In genomic region chr5:64242795-64243455, GRCm38 (mm10) we compare ENCODE assay signal across 10 mouse cellular contexts.
A peak's percentile ranks its signal among the peaks of the same experiment; 100 is the strongest.
DNase-seq lines count a peak whose midpoint lies in the region; ATAC-seq and TF ChIP-seq lines count a peak whose summit lies in the region.
"Had no signal": no experiment of that assay in that cellular context is flagged by ENCODE, and none has a peak within 500 bp of the region (broad histone marks: within the 10 kb centered on the region; RNA-seq: fewer than 3 reads in every experiment).

No protein-coding gene starts in this region.

- no peak for DNase-seq in gastrocnemius, adult 2 months
- no peak for DNase-seq in gastrocnemius, postnatal 36 days
- DNase-seq in layer of hippocampus, adult 2 months (ENCODE audit: low spot score in 2 of 2) = no peak
- DNase-seq in layer of hippocampus, adult 9-10 months (ENCODE audit: low spot score) = no peak
- peak; percentile 51 for DNase-seq in NIH3T3 (ENCODE audit: low read depth)
- no peak for DNase-seq in natural killer cell, adult 2 months (ENCODE audit: low spot score in 2 of 2)
- DNase-seq: adrenal gland, postnatal 14 days; right cerebral cortex, postnatal 25 days had no signal

- ATAC-seq in liver, embryonic 15.5 days (ENCODE audit: insufficient read depth) = 0 out of 2 replicates have a peak, but pooled peaks have one; percentile 18
- no peak for ATAC-seq in activated CD4-positive, CD25-positive, alpha-beta regulatory T cell, adult 4 months

- H3K4me1 ChIP-seq in liver, embryonic 15.5 days (replicated peaks) = peaks cover 49% of the 10 kb centered on the region

- no peaks in the 10 kb centered on the region for H3K27me3 ChIP-seq in liver, embryonic 15.5 days

- no peaks in the 10 kb centered on the region for H3K36me3 ChIP-seq in liver, embryonic 15.5 days (replicated peaks)

- no peak overlapping the region for H3K9ac ChIP-seq in liver, embryonic 15.5 days

- H3K4me3 ChIP-seq in gastrocnemius, adult 2 months = no peak overlapping the region
- H3K4me3 ChIP-seq in layer of hippocampus, adult 2 months = no peak overlapping the region
- H3K4me3 ChIP-seq in liver, embryonic 15.5 days (replicated peaks) = no peak overlapping the region

- peak; percentile 6; the same call in 1 of the 2 replicates for TF ChIP-seq CTCF in gastrocnemius, adult 2 months (IDR thresholded peaks at IDR 0.05)
- TF ChIP-seq CTCF in layer of hippocampus, adult 2 months (conservative IDR thresholded peaks at IDR 0.05) = peak; percentile 40

- whole genome bisulfite sequencing in liver, embryonic 15.5 days (ENCODE audit: insufficient replicate concordance) = 33% methylated on average over 9 of the region's 9 CpGs

- H3K27ac ChIP-seq in gastrocnemius, adult 2 months = no peak overlapping the region
- no peak overlapping the region for H3K27ac ChIP-seq in layer of hippocampus, adult 2 months
- no peak overlapping the region for H3K27ac ChIP-seq in liver, embryonic 15.5 days (replicated peaks)

- no peak overlapping the region for H3K4me2 ChIP-seq in liver, embryonic 15.5 days

- intact Hi-C loops in gastrocnemius, adult 2 months (cut with DNase I) = no loop called here
- intact Hi-C loops in gastrocnemius, postnatal 36 days (cut with DNase I) = no loop called here

- H3K9me3 ChIP-seq in liver, embryonic 15.5 days (replicated peaks) = no peaks in the 10 kb centered on the region
